Mouse (Mus musculus) G1E (cell line): ENCODE data around the gene Vrk1. TPM values are rescaled to one million over a fixed set of nuclear protein-coding genes. Genes with fewer than 3 reads are reported as not detected.

ENCODE experiments used
- ATAC-seq: 2 replicates; pipeline ENCODE4 v1.8.0; 2016; ENCODE audit warnings: mild to moderate bottlenecking; ENCODE audit not compliant: insufficient number of reproducible peaks, poor library complexity, low FRiP score, severe bottlenecking; ENCODE audit errors: extremely low read depth
- DNase-seq: peaks from one replicate; pipeline ENCODE4 v3.0.0; 2012; ENCODE audit warnings: low spot score
- H3K27me3 ChIP-seq: 2 replicates; pipeline ENCODE4 v1.6.1; 2012; ENCODE audit warnings: mild to moderate bottlenecking, low read length, inconsistent platforms; ENCODE audit not compliant: insufficient read depth
- H3K36me3 ChIP-seq: replicated peaks from 2 replicates; pipeline ENCODE3; 2012; ENCODE audit warnings: mild to moderate bottlenecking, inconsistent platforms
- H3K4me1 ChIP-seq: 2 replicates; pipeline ENCODE4 v1.6.1; 2012; ENCODE audit warnings: low read depth, low read length, inconsistent platforms, mixed read lengths; ENCODE audit not compliant: insufficient read depth
- H3K4me3 ChIP-seq: 2 replicates; pipeline ENCODE4 v1.5.1; 2012; ENCODE audit warnings: low read depth, mild to moderate bottlenecking, inconsistent platforms, low read length, moderate library complexity, mixed read lengths
- H3K9me3 ChIP-seq: replicated peaks from 2 replicates; pipeline ENCODE4 v1.6.1; 2012; ENCODE audit warnings: inconsistent platforms
- CTCF ChIP-seq: IDR thresholded peaks from 2 replicates; pipeline ENCODE4 v1.5.1; 2012; ENCODE audit warnings: low read depth, low read length, inconsistent platforms, mixed read lengths
- GATA1 ChIP-seq: IDR thresholded peaks from 2 replicates; pipeline ENCODE4 v1.6.1; 2012; ENCODE audit warnings: borderline replicate concordance, low read length, inconsistent platforms, mixed read lengths
- GATA2 ChIP-seq: IDR thresholded peaks from 2 replicates; pipeline ENCODE4 v1.6.1; 2012; ENCODE audit warnings: low read depth, low read length, inconsistent platforms, borderline replicate concordance
- POLR2AphosphoS5 ChIP-seq: IDR thresholded peaks from 2 replicates; pipeline ENCODE4 v1.6.1; 2012; ENCODE audit warnings: low read depth, low read length, inconsistent platforms; ENCODE audit not compliant: insufficient replicate concordance
- TAL1 ChIP-seq: conservative IDR thresholded peaks from 2 replicates; pipeline ENCODE4 v1.6.1; 2012; ENCODE audit warnings: low read depth, low read length, inconsistent platforms, mixed read lengths
- polyA plus RNA-seq: library from polyadenylated mRNA; stranded (reverse); fragments of >175 nt; gene quantifications from 2 replicates; pipeline ENCODE4 v1.2.3, GENCODE M21; 2012
- total RNA-seq, 2 experiments: library from RNA; stranded (forward) in 1 of 2; stranded (reverse) in 1 of 2; fragments of 200-1000 nt in 1 of 2; fragments of >200 nt in 1 of 2; fragmentation: Nextera tagmentation in 1 of 2; gene quantifications; 2 replicates each; pipeline ENCODE4 v1.2.3; 2014 to 2017

Gene Vrk1
- total and polyA plus RNA-seq, 3 experiments = 89.8 to 293 (median 184) TPM

GRCm38 (mm10) chr12:105981121-105981973 is 28.7 kb upstream of the Vrk1 start:
- peak overlapping the region; percentile 13; the same call in 1 of the 2 replicates for H3K4me3 ChIP-seq
- peaks cover 2% of the 10 kb centered on the region; the same call in 1 of the 2 replicates for H3K27me3 ChIP-seq
- ATAC-seq (peak; percentile 84), DNase-seq (peak; percentile 80)
- H3K36me3 ChIP-seq = no peaks in the 10 kb centered on the region
- H3K4me1 ChIP-seq = peaks cover 9% of the 10 kb centered on the region
- no peak for TF ChIP-seq GATA1
- no peak for TF ChIP-seq TAL1
- TF ChIP-seq CTCF = no peak
- no peak for TF ChIP-seq GATA2
- TF ChIP-seq POLR2AphosphoS5 = no peak
- peaks cover 5% of the 10 kb centered on the region for H3K9me3 ChIP-seq

- peaks cover 2% of the 10 kb centered on the region; the same call in 1 of the 2 replicates for H3K27me3 ChIP-seq
- H3K36me3 ChIP-seq = no peaks in the 10 kb centered on the region
- H3K4me1 ChIP-seq = peaks cover 9% of the 10 kb centered on the region
- H3K9me3 ChIP-seq = peaks cover 5% of the 10 kb centered on the region
- DNase-seq (no peak), ATAC-seq (no peak)
- no peak for TF ChIP-seq CTCF
- peak overlapping the region; percentile 13; the same call in 1 of the 2 replicates for H3K4me3 ChIP-seq
These were observed 28.1 kb upstream of the Vrk1 start for GRCm38 (mm10) chr12:105981974-105982305.

- H3K27me3 ChIP-seq = peaks cover 2% of the 10 kb centered on the region; the same call in 1 of the 2 replicates
- H3K4me3 ChIP-seq = no peak overlapping the region
- TF ChIP-seq POLR2AphosphoS5 (no peak), TAL1 (no peak), GATA1 (no peak), GATA2 (no peak), CTCF (no peak)
- H3K9me3 ChIP-seq = peaks cover 5% of the 10 kb centered on the region
- H3K36me3 ChIP-seq = no peaks in the 10 kb centered on the region
- ATAC-seq (no peak), DNase-seq (no peak)
- peaks cover 9% of the 10 kb centered on the region for H3K4me1 ChIP-seq
These were observed 27.4 kb upstream of the Vrk1 start for GRCm38 (mm10) chr12:105982598-105982997.

- TF ChIP-seq GATA1 (no peak), CTCF (peak; percentile 46)
- DNase-seq (no peak), ATAC-seq (no peak)
- Histone ChIP-seq H3K36me3 (no peaks in the 10 kb centered on the region), H3K27me3 (peaks cover 2% of the 10 kb centered on the region; the same call in 1 of the 2 replicates), H3K4me1 (peaks cover 9% of the 10 kb centered on the region), H3K9me3 (peaks cover 5% of the 10 kb centered on the region), H3K4me3 (no peak overlapping the region)
These were observed 26.5 kb upstream of the Vrk1 start for GRCm38 (mm10) chr12:105983499-105983898.

- no peak overlapping the region for H3K4me3 ChIP-seq
- peaks cover 10% of the 10 kb centered on the region for H3K4me1 ChIP-seq
- H3K27me3 ChIP-seq = peaks cover 19% of the 10 kb centered on the region
- ATAC-seq (no peak), DNase-seq (no peak)
- peaks cover 5% of the 10 kb centered on the region for H3K9me3 ChIP-seq
- H3K36me3 ChIP-seq = no peaks in the 10 kb centered on the region
- TF ChIP-seq CTCF (no peak), GATA1 (no peak), POLR2AphosphoS5 (no peak), TAL1 (no peak), GATA2 (no peak)
These were observed 21.6 kb upstream of the Vrk1 start for GRCm38 (mm10) chr12:105988434-105988833.

GRCm38 (mm10) chr12:105992756-105993155 is 17.3 kb upstream of the Vrk1 start:
- no peaks in the 10 kb centered on the region for H3K9me3 ChIP-seq
- TF ChIP-seq GATA2 (no peak), CTCF (no peak), GATA1 (no peak), TAL1 (no peak), POLR2AphosphoS5 (no peak)
- DNase-seq (no peak), ATAC-seq (no peak)
- H3K4me3 ChIP-seq = no peak overlapping the region
- H3K4me1 ChIP-seq = peaks cover 22% of the 10 kb centered on the region
- H3K27me3 ChIP-seq = peaks cover 29% of the 10 kb centered on the region
- no peaks in the 10 kb centered on the region for H3K36me3 ChIP-seq

GRCm38 (mm10) chr12:105993356-105993755 is 16.7 kb upstream of the Vrk1 start:
- peaks cover 29% of the 10 kb centered on the region for H3K27me3 ChIP-seq
- TF ChIP-seq GATA2 (no peak), CTCF (no peak), POLR2AphosphoS5 (no peak), GATA1 (no peak), TAL1 (no peak)
- H3K4me3 ChIP-seq = no peak overlapping the region
- ATAC-seq (no peak), DNase-seq (no peak)
- H3K36me3 ChIP-seq = no peaks in the 10 kb centered on the region
- H3K9me3 ChIP-seq = no peaks in the 10 kb centered on the region
- H3K4me1 ChIP-seq = peaks cover 22% of the 10 kb centered on the region
